Mouse (Mus musculus): ENCODE results near the gene Foxd1.

DNA sequence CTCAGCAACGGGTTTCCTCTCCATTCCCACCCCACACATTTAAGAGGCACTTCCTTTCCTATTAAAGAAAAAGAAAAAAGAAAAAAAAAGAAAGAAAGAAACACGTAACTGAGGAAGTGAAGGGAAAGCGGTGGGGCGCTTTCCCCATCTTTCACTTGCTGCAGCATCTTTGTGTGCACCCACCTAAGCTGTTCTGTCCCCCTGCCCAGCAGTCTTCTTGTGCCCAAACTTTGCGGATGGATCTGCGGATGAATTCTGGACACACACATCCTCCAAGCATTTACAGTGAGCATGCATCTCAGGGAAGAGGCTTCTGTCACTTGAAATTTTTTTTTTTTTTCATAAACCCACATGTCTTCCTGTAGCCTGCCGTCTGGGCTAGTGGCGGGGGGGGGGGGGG is 5.3 kb downstream of the Foxd1 start:
- TF ChIP-seq POLR2A (IDR thresholded peaks at IDR 0.05; ENCODE audit: low read depth, low read length) (no peak), CTCF (IDR thresholded peaks at IDR 0.05; ENCODE audit: extremely low read depth, insufficient read depth, insufficient read length, insufficient replicate concordance) (no peak)

Data from spleen, adult 2 months (tissue).